Mouse (Mus musculus) lung, embryonic 14.5 days (tissue): ENCODE measurements around the gene Gm10234. TPM values are rescaled to one million over a fixed set of nuclear protein-coding genes. Genes with fewer than 3 reads are reported as not detected.
A peak's percentile ranks its signal among the peaks of the same experiment; 100 is the strongest.

ENCODE experiments used
- ATAC-seq: fragments of 200-750 bp; cut with Nextera tagmentation; 2 replicates; pipeline ENCODE4 v1.8.0; 2017; ENCODE audit warnings: mild to moderate bottlenecking, moderate TSS enrichment, moderate library complexity; ENCODE audit not compliant: insufficient read depth
- DNase-seq: peaks from one replicate; pipeline ENCODE4 v3.0.0-alpha.2; 2015
- H3K27ac ChIP-seq: fragments of 300-500 bp; sonication (generic); 2 replicates; pipeline ENCODE4 v1.5.1; 2014; ENCODE audit warnings: low read depth, mild to moderate bottlenecking, moderate library complexity
- H3K27me3 ChIP-seq: fragments of 300-500 bp; sonication (generic); 2 replicates; pipeline ENCODE4 v1.6.1; 2014; ENCODE audit warnings: low read length, control low read depth; ENCODE audit not compliant: insufficient read depth
- H3K36me3 ChIP-seq: fragments of 300-500 bp; sonication (generic); 2 replicates; pipeline ENCODE4 v1.6.1; 2014; ENCODE audit warnings: control low read depth; ENCODE audit not compliant: insufficient read depth
- H3K4me1 ChIP-seq: fragments of 300-500 bp; sonication (generic); 2 replicates; pipeline ENCODE4 v1.6.1; 2014; ENCODE audit warnings: antibody characterized with exemption, control low read depth; ENCODE audit not compliant: insufficient read depth
- H3K4me2 ChIP-seq: fragments of 300-500 bp; sonication (generic); 2 replicates; pipeline ENCODE4 v1.6.1; 2014; ENCODE audit warnings: mild to moderate bottlenecking
- H3K4me3 ChIP-seq: fragments of 300-500 bp; sonication (generic); 2 replicates; pipeline ENCODE4 v1.5.1; 2014; ENCODE audit warnings: low read depth, low read length
- H3K9ac ChIP-seq: fragments of 300-500 bp; sonication (generic); 2 replicates; pipeline ENCODE4 v1.6.1; 2014
- H3K9me3 ChIP-seq: fragments of 300-500 bp; sonication (generic); 2 replicates; pipeline ENCODE4 v1.6.1; 2016; ENCODE audit warnings: low read depth, low read length, control low read depth
- CTCF ChIP-seq: IDR thresholded peaks from 2 replicates; pipeline ENCODE4 v1.5.1; 2016; ENCODE audit warnings: antibody characterized with exemption, low read depth
- WGBS: fragments of 180-500 bp; shearing (Covaris S2); extraction: QIAGEN DNeasy Blood & Tissue Kit; methylation state at CpG from one replicate; pipeline ENCODE4 v1.1.7; 2014; 5-methylcytosine and 5-hydroxymethylcytosine counted together
- polyA plus RNA-seq: library from polyadenylated mRNA; unstranded; fragments of >200 nt; fragmentation: Nextera tagmentation; extraction: Ambion mirVana; gene quantifications from 2 replicates; pipeline ENCODE4 v1.2.1, GENCODE M21; 2014

Gene Gm10234
- not detected in 2 replicates for polyA plus RNA-seq

DNA sequence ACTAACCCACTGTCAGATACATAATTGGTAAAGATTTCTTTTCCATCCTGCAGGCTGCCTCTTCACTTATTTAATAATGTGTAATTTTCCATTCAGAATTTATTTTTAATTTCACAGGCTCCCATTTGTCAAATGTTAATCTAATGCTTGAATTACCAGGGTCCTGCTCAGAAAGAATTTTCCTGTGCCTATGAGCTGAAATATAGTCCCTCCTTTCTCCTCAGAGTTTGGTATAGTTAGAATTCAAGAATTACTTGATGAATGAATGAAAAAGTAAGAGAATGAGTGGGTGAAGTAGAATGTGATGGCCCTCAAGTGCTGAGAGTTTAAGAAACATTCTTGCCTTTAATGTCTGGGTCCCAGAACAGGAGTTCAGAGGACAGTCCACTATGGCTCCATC is at the start of gene Gm10234:
TSS of gene Gm10234 (plus strand) at position 301 of the 400 bp plus-strand sequence.
- Histone ChIP-seq H3K36me3 (no peaks in the 10 kb centered on the region), H3K27me3 (no peaks in the 10 kb centered on the region), H3K4me3 (no peak within 1 kb of the TSS), H3K4me2 (no peak within 1 kb of the TSS), H3K9me3 (no peaks in the 10 kb centered on the region), H3K9ac (no peak within 1 kb of the TSS), H3K27ac (no peak within 1 kb of the TSS), H3K4me1 (no peaks in the 10 kb centered on the region)
- DNase-seq (no peak), ATAC-seq (no peak)
- no peak for TF ChIP-seq CTCF

DNA sequence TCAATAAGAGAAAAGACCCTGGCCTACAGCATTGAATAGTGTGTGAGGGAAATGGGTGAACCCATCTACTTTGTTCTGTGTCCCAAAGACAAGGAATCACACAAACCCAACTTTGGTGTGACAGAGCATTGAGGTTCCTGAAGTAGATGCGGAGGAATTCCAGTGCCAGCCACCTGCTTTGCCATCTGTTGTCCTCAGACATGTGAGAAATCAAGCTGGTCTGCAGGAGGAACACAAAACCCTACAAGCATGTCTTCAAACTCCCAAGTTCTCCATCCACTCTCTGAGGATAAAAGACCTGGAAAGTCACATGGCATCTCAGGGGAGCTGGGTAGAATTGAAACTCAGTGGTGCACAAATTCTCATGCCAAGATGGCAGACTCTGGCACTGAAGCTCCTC is 44.3 kb upstream of the Gm10234 start:
- 86% methylated on average over 1 of the region's 1 CpGs for WGBS
- DNase-seq (no peak), ATAC-seq (no peak)
- Histone ChIP-seq H3K27me3 (no peaks in the 10 kb centered on the region), H3K27ac (no peak overlapping the region), H3K36me3 (no peaks in the 10 kb centered on the region), H3K4me2 (no peak overlapping the region), H3K4me3 (no peak overlapping the region), H3K9me3 (no peaks in the 10 kb centered on the region), H3K9ac (no peak overlapping the region), H3K4me1 (no peaks in the 10 kb centered on the region)
- no peak for TF ChIP-seq CTCF

DNA sequence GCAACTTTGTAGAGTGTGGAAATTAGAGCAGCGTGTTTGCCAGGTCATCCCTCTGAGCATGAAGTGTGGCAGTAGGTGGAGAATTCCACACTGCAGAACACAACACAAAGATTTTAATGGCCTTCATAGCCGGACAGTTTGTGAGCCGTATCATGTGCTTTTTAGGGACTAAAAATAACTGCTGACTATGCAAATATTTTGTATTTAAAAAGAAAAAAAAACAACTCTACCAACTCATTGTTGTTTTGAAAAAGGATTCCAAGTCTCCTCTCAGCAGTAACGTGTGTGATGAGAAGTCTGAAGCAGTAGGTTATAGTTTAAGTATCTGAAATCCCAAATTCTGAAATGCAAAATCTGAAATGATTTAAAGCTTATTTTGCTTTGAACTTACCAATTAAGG is 25.9 kb upstream of the Gm10234 start:
- Histone ChIP-seq H3K27me3 (no peaks in the 10 kb centered on the region), H3K36me3 (no peaks in the 10 kb centered on the region), H3K4me1 (no peaks in the 10 kb centered on the region), H3K4me3 (no peak overlapping the region), H3K9ac (no peak overlapping the region), H3K4me2 (no peak overlapping the region), H3K9me3 (no peaks in the 10 kb centered on the region), H3K27ac (no peak overlapping the region)
- TF ChIP-seq CTCF, result no peak
- no peak for ATAC-seq
- DNase-seq, result no peak
- 74% methylated on average over 4 of the region's 4 CpGs for WGBS

DNA sequence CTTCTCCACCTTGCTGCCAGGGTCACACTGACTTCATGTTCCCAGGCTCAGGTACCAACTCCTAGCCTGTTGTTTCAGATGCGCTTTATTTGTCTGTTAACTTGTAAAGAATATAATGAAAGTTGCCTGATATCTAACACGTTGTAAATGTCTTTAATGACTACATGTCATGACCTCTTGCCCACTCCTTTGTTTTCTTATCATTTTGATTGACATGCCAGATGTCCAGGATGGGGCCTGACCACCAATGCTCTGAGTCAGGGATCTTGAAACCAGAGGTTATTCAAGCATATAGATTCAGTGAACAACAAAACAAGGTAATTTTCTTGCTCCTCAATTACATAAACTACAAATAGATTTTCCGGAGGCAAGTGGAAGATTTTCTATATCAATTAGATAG is 23.5 kb upstream of the Gm10234 start:
- Histone ChIP-seq H3K9ac (no peak overlapping the region), H3K4me1 (no peaks in the 10 kb centered on the region), H3K9me3 (no peaks in the 10 kb centered on the region), H3K27ac (no peak overlapping the region), H3K4me2 (no peak overlapping the region), H3K4me3 (no peak overlapping the region), H3K27me3 (no peaks in the 10 kb centered on the region), H3K36me3 (no peaks in the 10 kb centered on the region)
- ATAC-seq, result no peak
- 68% methylated on average over 3 of the region's 3 CpGs for WGBS
- no peak for TF ChIP-seq CTCF
- no peak for DNase-seq

DNA sequence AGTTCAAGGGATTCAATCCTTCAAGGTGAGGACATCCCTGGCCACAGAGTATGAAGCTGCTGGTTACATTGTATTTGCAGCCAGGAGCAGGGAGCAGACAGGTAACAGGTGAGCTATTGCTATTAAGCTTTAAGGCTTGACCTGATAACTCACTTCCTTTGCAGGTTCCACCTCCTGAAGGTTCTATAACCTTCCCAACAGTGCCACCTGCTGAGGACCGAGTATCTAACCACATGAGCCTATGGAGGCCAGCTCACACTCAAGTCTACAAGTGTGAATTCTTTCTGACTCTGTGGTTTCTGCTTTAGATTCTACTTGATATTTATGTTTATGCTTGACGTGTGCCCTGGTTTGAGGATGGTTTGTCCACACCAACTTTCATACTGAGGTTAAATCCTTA is 21.3 kb upstream of the Gm10234 start:
- Histone ChIP-seq H3K4me2 (no peak overlapping the region), H3K36me3 (no peaks in the 10 kb centered on the region), H3K9me3 (no peaks in the 10 kb centered on the region), H3K4me1 (no peaks in the 10 kb centered on the region), H3K9ac (no peak overlapping the region), H3K27ac (no peak overlapping the region), H3K4me3 (no peak overlapping the region), H3K27me3 (no peaks in the 10 kb centered on the region)
- peak; percentile 16; the same call in 1 of the 2 replicates for TF ChIP-seq CTCF
- 54% methylated on average over 2 of the region's 2 CpGs for WGBS
- DNase-seq (peak; percentile 16), ATAC-seq (no peak)

DNA sequence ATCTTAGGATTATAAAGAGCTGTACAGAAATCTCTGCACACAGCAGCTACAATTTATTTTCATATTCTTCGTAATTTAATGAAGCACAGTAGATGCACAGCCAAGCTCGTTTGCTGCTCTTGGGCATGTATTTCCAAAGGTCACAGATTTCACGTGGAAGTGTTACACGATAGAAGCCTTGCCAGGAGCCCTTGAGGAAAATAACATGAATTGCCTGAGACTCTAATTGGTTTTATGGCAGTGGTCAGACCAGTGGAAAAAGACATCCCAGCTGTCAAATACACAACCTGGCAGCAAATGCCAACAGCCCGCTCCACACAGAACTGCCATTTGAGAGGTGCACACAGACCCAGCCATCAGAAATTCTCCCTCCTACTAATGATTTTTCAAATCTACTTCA is 9.3 kb downstream of the Gm10234 start:
- DNase-seq (no peak), ATAC-seq (no peak)
- H3K36me3 ChIP-seq, result no peaks in the 10 kb centered on the region
- no peak for TF ChIP-seq CTCF
- WGBS, result 64% methylated on average over 5 of the region's 5 CpGs
- no peak overlapping the region for H3K9ac ChIP-seq
- H3K4me1 ChIP-seq, result no peaks in the 10 kb centered on the region
- no peaks in the 10 kb centered on the region for H3K27me3 ChIP-seq
- no peak overlapping the region for H3K4me3 ChIP-seq
- no peaks in the 10 kb centered on the region for H3K9me3 ChIP-seq
- no peak overlapping the region for H3K4me2 ChIP-seq
- H3K27ac ChIP-seq, result no peak overlapping the region

DNA sequence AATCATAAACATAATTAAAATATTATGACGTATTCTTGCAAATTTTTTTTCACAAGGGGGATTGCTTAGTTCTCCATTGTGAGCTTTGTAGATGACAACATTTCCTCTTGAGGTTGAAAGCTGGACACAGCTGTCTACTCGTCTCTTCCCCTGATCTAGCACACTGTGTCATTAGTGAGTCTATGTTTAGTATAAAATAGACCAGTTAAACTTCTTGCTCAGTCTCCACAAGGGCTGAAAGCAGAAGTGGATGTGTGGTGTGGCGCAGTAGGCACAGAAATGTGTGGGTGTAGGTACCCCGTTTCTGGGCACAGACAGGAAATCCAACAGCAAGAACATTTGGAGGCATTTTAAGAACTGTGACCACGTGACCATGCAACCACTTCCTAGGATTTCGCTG is 12.9 kb downstream of the Gm10234 start:
- TF ChIP-seq CTCF, result no peak
- no peak overlapping the region for H3K4me2 ChIP-seq
- WGBS, result 69% methylated on average over 6 of the region's 6 CpGs
- no peak overlapping the region for H3K27ac ChIP-seq
- DNase-seq, result peak; percentile 13
- H3K36me3 ChIP-seq, result no peaks in the 10 kb centered on the region
- H3K4me3 ChIP-seq, result no peak overlapping the region
- no peaks in the 10 kb centered on the region for H3K4me1 ChIP-seq
- ATAC-seq, result no peak
- H3K9ac ChIP-seq, result no peak overlapping the region
- H3K9me3 ChIP-seq, result no peaks in the 10 kb centered on the region
- no peaks in the 10 kb centered on the region for H3K27me3 ChIP-seq

DNA sequence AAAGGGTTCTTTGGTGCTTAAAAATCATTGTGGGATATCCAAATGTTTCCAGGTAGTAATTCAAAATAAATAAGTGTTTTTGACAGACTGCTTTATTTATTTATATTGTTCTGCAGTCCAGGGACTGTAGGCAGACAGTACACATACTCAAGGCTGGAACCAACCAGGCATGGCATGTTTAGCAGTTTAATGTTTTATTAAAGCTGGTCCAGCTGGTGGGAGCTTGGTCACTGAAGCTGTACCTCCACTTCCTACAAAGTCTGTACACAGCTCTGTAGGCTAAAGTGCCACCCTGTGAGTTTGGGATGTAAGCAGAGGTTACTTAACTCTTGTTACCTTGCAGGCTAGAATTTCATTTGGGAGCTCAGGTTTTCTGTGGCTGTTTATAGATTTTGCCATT is 27.5 kb downstream of the Gm10234 start:
- DNase-seq (no peak), ATAC-seq (no peak)
- no peak for TF ChIP-seq CTCF
- no peak overlapping the region for H3K27ac ChIP-seq
- no peaks in the 10 kb centered on the region for H3K36me3 ChIP-seq
- H3K4me3 ChIP-seq, result no peak overlapping the region
- no peaks in the 10 kb centered on the region for H3K9me3 ChIP-seq
- H3K9ac ChIP-seq, result no peak overlapping the region
- H3K4me1 ChIP-seq, result no peaks in the 10 kb centered on the region
- H3K27me3 ChIP-seq, result no peaks in the 10 kb centered on the region
- H3K4me2 ChIP-seq, result no peak overlapping the region
